Mouse (Mus musculus) erythroblast, embryonic 14.5 days (primary cell): Measurements from ENCODE around the gene Ckap4. TPM values are rescaled to one million over a fixed set of nuclear protein-coding genes. Genes with fewer than 3 reads are reported as not detected.

Experiments used
- H3K27me3 ChIP-seq: 2 replicates; pipeline ENCODE4 v1.6.1; 2012; ENCODE audit warnings: inconsistent platforms; ENCODE audit not compliant: control insufficient read depth
- H3K36me3 ChIP-seq: 2 replicates; pipeline ENCODE4 v1.6.1; 2012; ENCODE audit warnings: mild to moderate bottlenecking, inconsistent platforms; ENCODE audit not compliant: control insufficient read depth
- H3K4me1 ChIP-seq: 2 replicates; pipeline ENCODE4 v1.6.1; 2012; ENCODE audit warnings: inconsistent platforms; ENCODE audit not compliant: control insufficient read depth
- H3K4me3 ChIP-seq: replicated peaks from 2 replicates; pipeline ENCODE3; 2012; ENCODE audit warnings: moderate library complexity, mild to moderate bottlenecking, inconsistent platforms
- H3K9me3 ChIP-seq: 2 replicates; pipeline ENCODE4 v1.6.1; 2012; ENCODE audit warnings: low read length, inconsistent platforms, mixed read lengths; ENCODE audit not compliant: control insufficient read depth
- GATA1 ChIP-seq: IDR thresholded peaks from 2 replicates; pipeline ENCODE4 v1.6.1; 2012; ENCODE audit warnings: low read length, inconsistent platforms, mixed read lengths
- TAL1 ChIP-seq: IDR thresholded peaks from 3 replicates; pipeline ENCODE4 v1.6.1; 2012; ENCODE audit warnings: low read length, inconsistent platforms, mixed read lengths
- polyA plus RNA-seq: library from polyadenylated mRNA; stranded (reverse); fragments of >175 nt; gene quantifications from 2 replicates; pipeline ENCODE4 v1.2.3, GENCODE M21; 2012

Gene Ckap4
- 0.04 and 0.11 TPM in 2 replicates for polyA plus RNA-seq

- Histone ChIP-seq H3K4me3 (peak within 1 kb of the TSS; percentile 54), H3K4me1 (peaks cover 6% of the 10 kb centered on the region), H3K27me3 (peaks cover 71% of the 10 kb centered on the region), H3K36me3 (no peaks in the 10 kb centered on the region), H3K9me3 (peaks cover 8% of the 10 kb centered on the region; the same call in 1 of the 2 replicates)
- TF ChIP-seq GATA1 (no peak), TAL1 (no peak)
These were observed at the start of gene Ckap4 for GRCm38 (mm10) chr10:84533912-84534671. Gene Ckap4 (minus strand): TSS chr10:84534062.

DNA sequence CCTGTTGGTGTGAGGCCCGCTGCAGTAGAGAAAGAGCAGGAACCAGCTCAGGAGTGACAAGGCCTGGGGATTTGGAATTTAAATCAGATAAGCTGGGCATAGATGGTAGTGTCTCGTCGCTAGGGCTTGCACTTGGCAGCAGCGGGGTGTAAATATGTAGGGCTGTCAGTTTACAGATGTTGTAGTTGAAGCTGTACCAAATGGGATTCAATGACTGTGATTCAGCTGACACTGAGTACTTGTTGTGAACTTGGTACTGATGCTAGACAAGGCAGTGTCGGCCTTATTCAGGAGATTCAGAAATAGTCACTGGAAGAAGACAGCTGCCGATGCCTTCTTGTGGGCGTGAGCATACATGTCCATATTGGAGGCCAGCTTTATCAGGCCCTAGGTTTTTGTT lies 48.4 kb upstream of the Ckap4 start:
- Histone ChIP-seq H3K4me1 (peaks cover 35% of the 10 kb centered on the region), H3K36me3 (peaks cover 14% of the 10 kb centered on the region), H3K4me3 (no peak overlapping the region), H3K27me3 (peaks cover 21% of the 10 kb centered on the region), H3K9me3 (no peaks in the 10 kb centered on the region)
- TF ChIP-seq GATA1: no peak
- no peak for TF ChIP-seq TAL1

DNA sequence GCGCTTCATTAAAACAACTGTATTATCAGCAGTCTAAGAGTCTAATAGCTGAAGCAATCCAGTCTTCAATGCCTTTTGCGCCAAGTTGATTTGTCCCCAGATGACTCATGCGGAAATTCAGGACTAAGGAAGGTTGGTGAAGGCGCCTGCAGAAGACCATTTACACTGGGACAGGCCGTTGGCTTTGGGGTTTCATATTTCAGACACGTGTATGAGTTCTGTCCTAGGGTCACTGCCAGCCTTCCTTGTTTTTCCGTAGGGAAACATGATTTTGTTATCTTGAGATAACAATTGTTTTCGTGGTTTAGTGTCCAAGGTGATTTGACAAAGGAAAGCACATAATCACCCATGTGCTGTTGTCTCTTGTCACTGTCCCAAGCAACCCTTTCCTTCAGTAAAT lies 47.3 kb upstream of the Ckap4 start:
- H3K36me3 ChIP-seq: peaks cover 11% of the 10 kb centered on the region
- H3K27me3 ChIP-seq: peaks cover 21% of the 10 kb centered on the region
- no peak overlapping the region for H3K4me3 ChIP-seq
- H3K4me1 ChIP-seq: peaks cover 45% of the 10 kb centered on the region
- H3K9me3 ChIP-seq: no peaks in the 10 kb centered on the region
- TF ChIP-seq GATA1 (no peak), TAL1 (no peak)

DNA sequence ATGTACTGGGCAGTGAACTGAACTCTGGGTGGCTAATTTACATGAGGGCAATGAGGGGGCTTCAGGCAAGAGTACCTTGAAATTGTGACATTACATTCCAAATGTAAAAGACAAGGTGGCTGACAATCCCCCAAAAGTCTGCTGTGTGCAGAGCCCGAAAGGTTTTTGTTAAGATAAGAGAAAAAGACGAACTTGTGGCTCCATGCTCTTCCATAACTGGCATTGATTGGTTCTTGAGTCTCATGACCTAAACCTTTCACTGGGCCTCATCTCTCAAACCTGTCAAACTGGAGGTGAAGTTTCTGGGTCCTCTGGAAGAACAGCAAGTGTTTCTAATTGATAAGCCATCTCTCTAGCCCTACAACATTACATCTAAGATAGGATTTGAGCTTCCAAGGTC lies 45.7 kb upstream of the Ckap4 start:
- Histone ChIP-seq H3K4me3 (peak overlapping the region; percentile 86), H3K27me3 (peaks cover 17% of the 10 kb centered on the region), H3K36me3 (peaks cover 2% of the 10 kb centered on the region), H3K4me1 (peaks cover 57% of the 10 kb centered on the region), H3K9me3 (no peaks in the 10 kb centered on the region)
- TF ChIP-seq GATA1: no peak
- TF ChIP-seq TAL1: no peak

GRCm38 (mm10) chr10:84578738-84579137 lies 44.9 kb upstream of the Ckap4 start:
- H3K4me1 ChIP-seq: peaks cover 63% of the 10 kb centered on the region
- H3K4me3 ChIP-seq: peak overlapping the region; percentile 86
- peaks cover 17% of the 10 kb centered on the region for H3K27me3 ChIP-seq
- H3K9me3 ChIP-seq: no peaks in the 10 kb centered on the region
- peaks cover 2% of the 10 kb centered on the region for H3K36me3 ChIP-seq
- TF ChIP-seq TAL1 (no peak), GATA1 (no peak)

GRCm38 (mm10) chr10:84577071-84577727 lies 43.3 kb upstream of the Ckap4 start:
- TF ChIP-seq TAL1 (no peak), GATA1 (no peak)

DNA sequence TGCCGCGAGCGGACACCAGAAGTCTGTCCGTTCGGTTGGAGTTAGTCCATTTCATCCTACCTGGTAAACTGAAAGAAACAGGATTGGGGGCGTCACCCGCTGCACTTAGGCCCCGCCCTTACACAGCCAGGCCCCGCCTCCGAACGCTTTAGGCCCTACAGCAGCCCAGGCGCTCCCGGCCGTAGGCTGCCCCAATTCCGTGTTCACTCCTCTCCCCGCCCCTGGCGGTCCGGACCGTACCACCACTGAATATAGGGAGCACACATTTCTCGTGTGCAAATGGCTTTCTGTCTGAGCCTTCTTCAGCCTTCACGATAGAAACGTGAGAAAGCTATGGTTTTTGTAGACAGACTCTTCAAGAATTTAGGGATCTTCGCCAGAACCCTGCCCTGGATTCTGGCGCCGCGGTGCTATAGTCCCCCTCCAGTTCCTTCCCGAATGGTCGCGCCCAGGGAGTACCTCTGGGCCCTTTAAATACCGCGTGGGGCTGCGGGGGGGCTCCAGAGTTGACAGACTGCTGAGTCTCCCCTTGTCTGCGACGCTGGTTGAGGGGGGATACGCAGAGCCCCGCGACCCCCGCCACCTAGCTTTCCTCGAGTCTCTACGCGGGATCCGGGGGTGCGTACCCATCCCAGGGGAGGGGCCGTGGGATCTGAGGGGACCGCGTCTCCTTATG lies 42.7 kb upstream of the Ckap4 start, which contains the start of gene Tcp11l2:
Gene Tcp11l2, plus strand, starts transcription at position 232 of the 676 bp plus-strand sequence.
- peaks cover 74% of the 10 kb centered on the region for H3K4me1 ChIP-seq
- peaks cover 2% of the 10 kb centered on the region for H3K36me3 ChIP-seq
- peaks cover 23% of the 10 kb centered on the region for H3K27me3 ChIP-seq
- H3K4me3 ChIP-seq: peak within 1 kb of the TSS; percentile 86
- H3K9me3 ChIP-seq: no peaks in the 10 kb centered on the region
- TF ChIP-seq TAL1 (no peak), GATA1 (no peak)

More at GRCm38 (mm10) chr10:84577071-84577727, 43.3 kb upstream of the Ckap4 start:
- peaks cover 19% of the 10 kb centered on the region for H3K27me3 ChIP-seq
- peaks cover 2% of the 10 kb centered on the region for H3K36me3 ChIP-seq
- peaks cover 72% of the 10 kb centered on the region for H3K4me1 ChIP-seq
- H3K4me3 ChIP-seq: peak overlapping the region; percentile 86
- no peaks in the 10 kb centered on the region for H3K9me3 ChIP-seq

- TF ChIP-seq GATA1 (peak; percentile 97), TAL1 (peak; percentile 84)
- peaks cover 72% of the 10 kb centered on the region for H3K4me1 ChIP-seq
These were observed 42.1 kb upstream of the Ckap4 start for GRCm38 (mm10) chr10:84576029-84576394.

GRCm38 (mm10) chr10:84573671-84574420 lies 40.0 kb upstream of the Ckap4 start:
- H3K4me3 ChIP-seq: no peak overlapping the region
- H3K27me3 ChIP-seq: peaks cover 28% of the 10 kb centered on the region
- TF ChIP-seq GATA1: no peak
- TF ChIP-seq TAL1: no peak
- peaks cover 59% of the 10 kb centered on the region for H3K4me1 ChIP-seq
- peaks cover 2% of the 10 kb centered on the region for H3K36me3 ChIP-seq
- H3K9me3 ChIP-seq: no peaks in the 10 kb centered on the region

More at GRCm38 (mm10) chr10:84576029-84576394, 42.1 kb upstream of the Ckap4 start:
- Histone ChIP-seq H3K4me3 (peak overlapping the region; percentile 86), H3K9me3 (no peaks in the 10 kb centered on the region), H3K27me3 (peaks cover 25% of the 10 kb centered on the region), H3K36me3 (peaks cover 2% of the 10 kb centered on the region)
